Mouse (Mus musculus): Measurements from ENCODE around the gene Gm28998.
"Not testable (repeated sequence)": the region's sequence is repeated elsewhere in the genome, so short reads cannot be mapped to it uniquely, and the experiment has no call there.

The Gm28998 gene

DNA sequence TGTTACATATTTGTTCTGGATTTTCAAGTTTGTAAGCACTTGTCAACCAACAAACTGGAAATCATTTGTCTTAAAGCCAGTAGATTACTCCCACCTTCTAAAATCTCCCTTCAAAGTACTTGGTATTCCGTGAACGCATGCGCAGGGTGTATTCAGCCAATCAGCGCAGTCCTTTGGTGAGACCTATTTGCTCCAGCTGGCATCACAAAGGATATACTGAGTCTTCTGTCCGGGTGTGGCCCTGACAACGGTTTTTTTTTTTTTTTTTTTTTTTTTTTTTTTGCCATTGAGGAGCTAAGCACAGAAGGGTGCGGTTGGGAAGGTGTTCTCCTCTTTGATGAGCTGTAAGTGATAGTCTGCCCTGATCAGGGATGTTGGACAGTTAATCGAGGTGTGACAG, at the start of gene Gm28998:
TSS of gene Gm28998 (plus strand) at position 301 of the 400 bp plus-strand sequence.
- not testable (repeated sequence) for DNase-seq (ENCODE audit: low spot score)

Measured in lung, postnatal 25 days (tissue).